Mouse (Mus musculus) heart, adult 18-20 months (tissue): ENCODE measurements around the gene Cacna1g. TPM values are rescaled to one million over a fixed set of nuclear protein-coding genes. Genes with fewer than 3 reads are reported as not detected.
A peak's percentile ranks its signal among the peaks of the same experiment; 100 is the strongest.

Experiments used
- DNase-seq, 2 experiments: peaks; one replicate each; pipeline ENCODE4 v3.0.0; 2021 to 2022; ENCODE audit warnings: mixed read lengths in 1 of 2
- total RNA-seq, 2 experiments: library from RNA; stranded (reverse); gene quantifications; 2 replicates each; pipeline ENCODE4 v1.2.3; 2021

Cacna1g gene
- total RNA-seq, 2 experiments from 2014 or later: 8.7 to 10.1 TPM

DNA sequence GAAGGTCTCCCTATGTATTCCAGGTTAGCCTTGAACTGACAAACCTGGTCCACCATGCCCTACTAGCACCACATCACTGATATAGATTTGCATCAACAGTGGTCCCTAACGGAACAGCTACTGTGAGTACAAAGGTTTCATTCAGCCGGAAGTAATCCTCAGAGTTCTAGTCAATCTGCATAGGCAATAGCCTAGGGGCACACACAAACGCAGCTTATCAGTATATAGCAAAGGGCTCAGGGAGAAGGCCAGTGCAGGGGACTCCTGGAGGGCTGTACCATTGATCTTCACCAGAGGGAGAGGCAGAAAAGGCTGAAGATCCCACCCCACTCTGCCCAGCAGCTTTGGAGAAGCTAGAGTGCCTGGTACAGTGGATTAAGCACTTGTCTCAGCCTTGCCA, 27.0 kb downstream of the Cacna1g start:
- DNase-seq: no peak

DNA sequence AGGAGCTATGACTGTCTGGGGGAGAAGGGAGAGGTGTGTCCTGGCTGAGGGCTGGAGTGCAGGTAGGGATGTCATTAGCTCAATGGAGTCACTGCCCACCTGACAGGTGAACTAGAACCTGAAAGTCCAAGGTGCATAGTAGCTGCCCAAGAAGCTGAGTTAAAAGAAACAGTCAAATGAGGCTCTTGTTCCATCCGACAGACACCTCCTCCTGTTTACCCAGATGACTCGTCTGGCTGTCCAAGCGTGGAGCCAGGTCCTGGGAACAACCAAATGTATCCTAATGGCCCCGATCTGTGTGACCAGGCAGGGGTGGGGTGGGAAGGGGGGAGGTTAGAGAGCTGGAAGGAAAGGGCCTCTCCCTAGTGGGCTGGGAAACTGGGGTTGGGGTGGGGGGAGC, 28.7 kb downstream of the Cacna1g start:
- DNase-seq: no peak

DNA sequence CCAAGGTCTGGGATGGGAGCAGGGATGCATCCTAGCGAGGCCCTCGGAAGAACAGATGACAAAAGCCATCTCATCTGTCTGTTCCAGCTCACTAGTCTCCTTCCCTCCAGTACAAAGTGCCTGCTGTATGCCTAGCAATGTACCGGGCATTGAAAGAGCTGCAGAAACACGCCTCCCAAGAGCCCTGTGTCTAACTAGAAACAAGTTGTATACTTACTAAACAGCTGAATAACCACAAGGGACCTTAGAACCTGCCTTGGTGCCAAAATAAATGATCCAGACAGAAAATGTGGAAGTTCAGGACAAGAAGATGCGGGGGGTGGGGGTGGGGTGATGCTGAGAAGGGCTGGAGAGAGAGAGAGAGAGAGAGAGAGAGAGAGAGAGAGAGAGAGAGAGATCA, 29.2 kb downstream of the Cacna1g start:
- no peak for DNase-seq

DNA sequence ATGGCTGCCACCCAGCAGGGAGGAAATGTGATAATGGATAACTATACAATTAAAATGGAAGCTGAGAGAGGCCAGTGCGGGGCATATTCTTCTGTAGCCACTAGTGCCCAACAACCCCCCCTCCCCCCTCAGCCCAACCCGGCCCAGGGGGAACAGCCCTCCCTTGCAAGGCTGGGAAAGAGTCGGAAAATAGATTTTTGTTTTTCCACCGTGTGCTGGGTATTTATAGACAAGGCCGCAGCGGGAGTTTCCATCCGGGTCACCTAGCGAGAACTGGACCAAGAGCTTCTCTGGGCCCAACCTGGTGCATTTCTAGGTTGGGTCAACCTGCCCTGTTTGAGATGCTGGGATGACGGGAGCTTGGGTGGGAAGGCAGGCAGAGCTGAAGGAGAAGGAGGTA, 32.2 kb downstream of the Cacna1g start:
- DNase-seq: no peak

DNA sequence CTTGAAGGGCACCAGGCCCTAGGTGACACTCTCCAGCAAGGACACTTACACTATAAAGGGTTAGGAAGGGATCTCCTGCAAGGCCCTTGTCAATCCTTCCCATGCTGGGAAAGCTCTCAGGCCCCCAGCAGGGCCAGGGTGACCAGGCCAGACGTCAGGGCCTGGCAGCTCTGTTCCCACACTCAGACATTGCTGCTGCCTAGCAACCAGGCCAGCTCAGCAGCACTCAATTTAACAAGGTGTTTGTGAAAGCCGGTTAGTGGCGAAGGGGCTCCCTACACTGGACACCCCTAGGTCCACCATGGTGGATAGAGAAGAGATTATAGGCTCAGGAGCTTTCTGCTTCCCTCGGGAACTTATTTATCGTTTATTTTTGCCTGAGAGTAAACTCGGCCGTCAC, 32.9 kb downstream of the Cacna1g start:
- no peak for DNase-seq

- no peak for DNase-seq
Measured at GRCm38 (mm10) chr11:94440421-94440820, 33.6 kb downstream of the Cacna1g start.

DNA sequence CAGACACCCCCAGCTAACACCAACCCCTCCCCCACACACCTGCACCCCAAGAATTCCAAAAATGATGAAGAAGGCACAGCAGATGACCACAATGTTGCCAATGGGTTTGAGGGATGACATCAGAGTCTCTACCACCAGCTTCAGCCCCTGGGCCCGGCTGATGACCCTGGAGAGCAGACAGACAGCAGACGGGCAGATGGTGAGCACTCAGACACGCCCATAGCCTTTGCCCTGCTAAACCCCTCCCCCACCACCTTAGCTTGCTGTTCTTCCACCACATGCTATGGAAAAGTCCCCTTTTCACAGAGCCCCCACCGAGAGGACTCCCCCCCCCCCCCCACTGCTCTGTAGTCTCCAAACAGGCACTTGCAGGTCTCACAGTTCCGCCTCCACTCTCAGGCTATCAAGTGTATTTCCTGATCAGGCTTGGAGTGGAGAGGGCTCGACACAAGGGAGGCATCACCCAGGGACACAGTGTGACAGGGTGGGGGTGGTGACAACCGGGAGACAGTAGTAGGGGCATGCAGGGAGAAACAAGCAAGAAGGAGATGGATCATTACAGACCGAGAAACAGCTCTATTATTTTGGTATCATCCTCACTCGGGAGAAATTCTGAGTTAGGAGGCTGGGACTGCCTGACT, 44.9 kb downstream of the Cacna1g start:
- no peak for DNase-seq

DNA sequence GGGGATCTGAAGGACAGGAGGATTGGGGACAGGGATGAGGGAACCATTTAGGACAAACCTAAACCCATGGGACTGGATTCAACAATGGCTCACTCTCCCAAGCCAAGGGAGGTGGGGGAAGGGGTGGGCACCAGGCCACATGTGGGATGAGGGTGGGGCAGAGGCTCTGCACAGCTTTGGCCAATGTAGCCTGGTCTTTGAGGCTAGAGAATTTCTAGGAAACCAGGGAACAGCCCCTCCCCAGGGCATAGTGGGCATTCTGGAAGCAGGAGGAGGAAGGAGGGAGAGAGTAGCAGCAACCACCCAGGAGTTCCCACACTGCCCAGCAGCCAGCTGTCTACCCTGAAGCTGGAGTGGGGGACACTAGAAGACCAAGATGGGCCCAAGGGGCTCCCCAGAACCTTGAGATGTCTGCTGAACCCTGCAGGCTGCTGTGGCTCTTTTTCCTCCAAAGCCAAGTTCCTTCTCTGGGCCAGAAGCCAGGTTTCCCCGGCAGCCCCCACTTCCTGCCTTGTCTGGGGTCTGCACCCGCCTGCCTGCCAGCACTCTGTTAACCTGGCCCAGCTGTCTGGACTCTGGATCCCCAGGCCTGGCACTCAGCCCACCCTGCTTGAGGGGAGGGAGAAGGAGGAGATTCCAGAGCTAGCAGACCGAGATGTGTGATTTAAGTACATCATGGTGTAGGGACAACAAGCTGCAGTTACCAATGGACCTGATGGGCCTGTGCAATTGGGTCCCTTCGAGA, 45.7 kb downstream of the Cacna1g start:
- DNase-seq: peak; percentile 68 to 72

DNA sequence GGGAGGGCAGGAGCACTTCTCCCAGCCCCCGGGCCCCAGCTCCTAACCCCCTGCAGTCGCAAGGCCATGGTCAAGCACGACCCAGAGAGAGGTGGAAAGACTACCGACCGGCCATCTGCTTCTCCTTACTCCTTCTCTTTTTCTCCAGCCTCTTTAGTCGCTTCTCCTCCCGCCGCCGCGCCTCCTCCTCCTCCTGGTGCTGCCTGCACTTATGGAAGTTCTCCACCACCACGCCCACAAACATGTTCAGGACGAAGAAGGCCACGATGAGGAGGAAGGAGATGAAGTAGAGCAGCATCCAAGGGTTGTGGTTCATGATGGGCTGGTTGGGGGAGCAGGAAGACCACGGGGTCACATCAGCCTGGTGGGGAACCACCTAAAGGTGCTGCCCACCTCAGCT, 48.3 kb downstream of the Cacna1g start:
- no peak for DNase-seq

- no peak for DNase-seq
Measured at GRCm38 (mm10) chr11:94425215-94425614, 48.8 kb downstream of the Cacna1g start.

GRCm38 (mm10) chr11:94424380-94424779, 49.6 kb downstream of the Cacna1g start:
- no peak for DNase-seq

GRCm38 (mm10) chr11:94423855-94424254, 50.1 kb downstream of the Cacna1g start:
- no peak for DNase-seq

GRCm38 (mm10) chr11:94420991-94421390, 53.0 kb downstream of the Cacna1g start:
- no peak for DNase-seq

- DNase-seq: peak; percentile 31 to 68
Measured at GRCm38 (mm10) chr11:94420325-94420724, 53.7 kb downstream of the Cacna1g start.

DNA sequence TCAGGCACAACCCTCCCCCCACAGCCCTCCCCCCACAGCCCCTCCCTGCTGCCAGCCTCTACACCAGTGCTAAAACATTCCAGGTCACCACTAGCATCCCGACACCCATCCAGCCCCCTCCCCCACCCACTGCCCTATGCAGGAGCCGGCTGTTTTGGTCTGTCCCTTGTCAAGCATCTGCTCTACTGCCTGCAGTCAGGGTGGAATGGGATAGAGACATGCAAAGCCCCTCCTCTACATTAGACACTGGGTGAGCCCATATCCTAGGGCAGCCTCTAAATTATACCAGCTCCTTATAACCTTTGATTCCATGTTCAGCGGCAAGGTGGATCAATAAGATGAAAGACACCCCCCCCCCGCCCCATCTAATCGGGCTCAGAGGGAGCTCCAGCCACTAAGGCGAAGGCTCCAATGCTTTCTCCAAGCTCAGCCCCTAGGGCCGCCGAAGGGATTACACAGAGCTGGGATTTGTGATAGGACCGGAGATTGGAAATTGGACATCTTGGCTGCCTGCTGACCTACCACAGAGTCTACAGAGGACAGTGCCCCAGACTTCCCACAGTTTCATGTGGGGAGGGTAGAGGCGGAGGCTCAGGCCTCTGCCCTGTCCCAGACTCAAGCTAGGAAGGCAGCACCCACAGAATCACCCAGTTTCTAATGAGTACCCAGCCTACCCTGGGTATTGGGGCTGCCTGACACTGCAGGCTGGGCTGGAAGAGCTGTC, 54.8 kb downstream of the Cacna1g start:
- no peak for DNase-seq

DNA sequence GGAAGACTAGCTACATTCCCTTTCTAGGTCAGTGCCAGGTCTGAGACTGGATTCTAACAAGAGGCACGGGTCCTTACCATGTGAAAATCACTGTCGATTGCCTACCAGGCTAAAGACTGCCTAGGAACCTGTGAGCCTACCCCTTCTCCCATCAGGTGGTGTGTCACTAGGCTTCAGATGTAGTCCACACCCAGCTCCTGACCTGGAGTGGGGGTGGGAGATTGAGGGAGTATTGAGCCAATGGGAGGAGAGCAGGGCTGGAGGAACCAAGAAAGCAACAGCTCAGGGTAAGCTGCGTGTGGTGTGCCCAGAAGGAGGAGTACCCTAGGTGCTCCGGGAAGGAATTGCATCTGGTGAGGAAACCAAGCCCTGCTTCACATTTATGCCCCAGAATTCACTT, 60.0 kb downstream of the Cacna1g start:
- no peak for DNase-seq

- DNase-seq: no peak
Measured at GRCm38 (mm10) chr11:94413516-94413915, 60.5 kb downstream of the Cacna1g start.

DNA sequence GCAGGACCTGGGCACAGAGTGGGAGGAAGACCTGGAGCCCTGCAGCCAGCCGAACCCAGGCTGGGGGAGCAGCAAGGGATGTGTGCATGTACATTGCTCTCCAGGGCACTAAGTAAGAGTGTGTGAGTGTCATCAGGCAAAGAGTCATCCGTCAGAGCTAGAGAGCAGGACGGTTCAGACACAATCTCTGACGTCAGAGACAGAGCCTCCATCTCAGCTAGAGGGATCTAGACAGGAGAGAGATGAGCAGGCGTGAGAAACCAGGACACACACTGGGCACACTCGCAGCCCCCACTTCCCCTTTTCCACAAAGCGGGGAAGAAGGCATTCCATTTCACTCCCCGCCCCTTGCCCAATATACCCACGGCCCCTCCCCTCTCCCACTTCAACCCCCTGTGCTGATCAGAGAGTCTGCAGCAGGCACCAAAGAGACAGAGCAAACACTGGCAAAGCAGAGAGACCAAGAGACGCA, 61.0 kb downstream of the Cacna1g start:
- DNase-seq: no peak

- DNase-seq: no peak
Measured at GRCm38 (mm10) chr11:94412562-94412961, 61.4 kb downstream of the Cacna1g start.

- no peak for DNase-seq
Measured at GRCm38 (mm10) chr11:94407803-94408321, 66.1 kb downstream of the Cacna1g start.

- DNase-seq: no peak
Measured at GRCm38 (mm10) chr11:94405348-94405747, 68.7 kb downstream of the Cacna1g start.

DNA sequence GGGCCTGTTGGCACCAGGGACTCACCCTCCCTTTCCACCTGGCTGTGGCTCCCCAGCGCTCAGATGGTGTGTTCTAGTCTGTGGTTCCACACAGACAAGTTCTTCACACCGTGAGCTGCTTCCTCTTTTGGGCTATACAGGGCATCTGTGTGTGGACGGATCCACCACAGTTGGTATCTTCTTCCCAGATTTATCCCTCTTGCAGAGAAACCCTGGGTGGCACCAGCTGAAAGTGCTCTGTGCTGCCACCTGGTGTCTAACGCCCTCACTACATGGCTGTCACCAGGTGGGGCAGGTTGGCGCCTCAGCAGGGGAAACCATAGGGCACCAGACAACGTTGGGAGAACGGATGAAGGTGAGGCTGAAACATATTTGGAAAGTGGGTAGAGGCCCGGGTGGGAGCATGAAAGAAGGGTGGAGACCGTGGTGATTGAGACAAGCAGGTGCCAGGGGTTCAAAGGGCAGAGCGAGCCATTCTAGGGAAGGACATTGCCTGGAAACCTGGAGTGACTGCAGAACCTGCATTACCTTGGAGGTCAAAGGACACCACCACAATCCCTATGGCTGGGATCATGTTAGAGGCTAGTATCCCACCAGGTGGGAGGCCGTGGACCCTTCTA, 69.2 kb downstream of the Cacna1g start:
- DNase-seq: peak; percentile 67 to 92
